Comparison of ENCODE assay signal across 12 mouse cellular contexts in the genomic region with DNA sequence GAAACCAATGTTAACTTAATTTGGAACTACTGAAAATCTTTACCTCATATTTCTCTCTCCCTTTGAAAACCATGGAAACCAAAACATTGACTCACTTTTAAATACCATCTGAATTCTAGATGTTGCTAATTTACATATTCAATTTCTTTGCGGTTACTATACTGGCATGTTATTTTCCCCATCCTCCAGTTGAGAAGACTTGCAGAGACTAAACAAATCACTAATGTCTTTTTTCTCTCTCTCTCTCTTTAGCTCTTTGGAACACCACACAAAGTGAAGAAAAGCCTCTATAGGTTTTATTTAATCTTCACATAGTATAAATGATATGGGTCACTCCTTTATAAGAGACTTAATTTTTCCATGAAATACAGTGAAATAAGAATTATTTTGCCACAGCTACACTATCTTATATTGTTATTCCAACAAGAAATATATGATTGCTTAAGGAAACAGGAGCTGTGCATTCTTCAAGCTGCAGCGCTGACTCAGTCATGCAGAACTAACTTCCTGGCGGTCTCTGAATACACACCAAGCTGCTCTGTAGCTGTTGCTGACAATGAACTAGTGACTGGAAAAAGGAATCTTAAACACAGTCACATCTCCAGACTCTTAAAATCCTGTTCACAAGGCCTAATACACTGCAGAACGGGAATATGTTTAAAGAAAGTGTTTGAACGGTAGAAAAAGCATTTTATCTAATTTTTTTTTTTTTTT.
A peak's percentile ranks its signal among the peaks of the same experiment; 100 is the strongest.
DNase-seq lines count a peak whose midpoint lies in the region; ATAC-seq lines count a peak whose summit lies in the region.
"Had no signal": no experiment of that assay in that cellular context is flagged by ENCODE, and none has a peak within 500 bp of the region (broad histone marks: within the 10 kb centered on the region; RNA-seq: fewer than 3 reads in every experiment).

No protein-coding gene starts in this region.

- peak; percentile 61 for DNase-seq in brain, adult 2 months (ENCODE audit: low read depth, low spot score)
- peak; percentile 78 for DNase-seq in embryo, embryonic 10 days (ENCODE audit: low spot score)
- peak; percentile 3 to 4 for DNase-seq in frontal cortex, postnatal 36 days (ENCODE audit: low spot score in 2 of 2)
- no peak for DNase-seq in heart, adult 9 months (ENCODE audit: low spot score in 2 of 2)
- no peak for DNase-seq in thymus, postnatal 14 days
- DNase-seq in thymus, postnatal 4 days, result no peak
- DNase-seq: adrenal gland, postnatal 36 days; gastrocnemius, postnatal 14 days; liver, embryonic 13.5 days; right cerebral cortex, postnatal 14 days had no signal

- no peaks in the 10 kb centered on the region for H3K9me3 ChIP-seq in midbrain, embryonic 16.5 days (replicated peaks; ENCODE audit: control insufficient read depth, low read length, poor library complexity, severe bottlenecking)
- H3K9me3 ChIP-seq: liver, embryonic 13.5 days had no signal

- no peak overlapping the region for H3K9ac ChIP-seq in midbrain, embryonic 16.5 days (ENCODE audit: low read depth, low read length)
- H3K9ac ChIP-seq: liver, embryonic 13.5 days had no signal

- H3K27me3 ChIP-seq in midbrain, embryonic 16.5 days (ENCODE audit: control insufficient read depth, insufficient read depth, low read depth, low read length), result no peaks in the 10 kb centered on the region
- H3K27me3 ChIP-seq: liver, embryonic 13.5 days; megakaryocyte, embryonic 14.5 days had no signal

- no peaks in the 10 kb centered on the region for H3K36me3 ChIP-seq in midbrain, embryonic 16.5 days (ENCODE audit: control insufficient read depth, insufficient read depth, low read length)
- H3K36me3 ChIP-seq: liver, embryonic 13.5 days had no signal

- no peaks in the 10 kb centered on the region for H3K4me1 ChIP-seq in midbrain, embryonic 16.5 days (ENCODE audit: control insufficient read depth, insufficient read depth, low read length)
- H3K4me1 ChIP-seq: liver, embryonic 13.5 days; megakaryocyte, embryonic 14.5 days had no signal

- WGBS in midbrain, embryonic 16.5 days, result 14% methylated on average over 5 of the region's 5 CpGs

- H3K4me3 ChIP-seq in midbrain, embryonic 16.5 days (ENCODE audit: low read depth, low read length), result no peak overlapping the region
- H3K4me3 ChIP-seq: liver, embryonic 13.5 days; megakaryocyte, embryonic 14.5 days had no signal

- no peak overlapping the region for H3K27ac ChIP-seq in midbrain, embryonic 16.5 days (ENCODE audit: low read length)
- H3K27ac ChIP-seq: liver, embryonic 13.5 days had no signal

- H3K4me2 ChIP-seq in midbrain, embryonic 16.5 days (ENCODE audit: low read length), result no peak overlapping the region
- H3K4me2 ChIP-seq: liver, embryonic 13.5 days had no signal

- peak; percentile 93 for ATAC-seq in midbrain, embryonic 16.5 days

Comparison
In these comparisons a context has a peak if more than half of its experiments do, and no peak if none do; other contexts are left out.
1. DNase-seq: peak in brain, adult 2 months (single experiment), embryo, embryonic 10 days (single experiment) and frontal cortex, postnatal 36 days (2 of 2); none in heart, adult 9 months (0 of 2), thymus, postnatal 14 days (single experiment) and thymus, postnatal 4 days (single experiment).